Mouse (Mus musculus) CH12.LX (cell line): ENCODE data around the gene Crtc3. TPM values are rescaled to one million over a fixed set of nuclear protein-coding genes. Genes with fewer than 3 reads are reported as not detected.

Experiments
- DNase-seq: peaks from one replicate; pipeline ENCODE4 v3.0.0-alpha.2; 2013; ENCODE audit errors: extremely low read depth
- H3K27ac ChIP-seq: 2 replicates; pipeline ENCODE4 v1.5.1; 2012; ENCODE audit warnings: low read depth, mild to moderate bottlenecking, control low read depth, moderate library complexity; ENCODE audit not compliant: insufficient read depth
- H3K27me3 ChIP-seq: replicated peaks from 2 replicates; pipeline ENCODE3; 2012; ENCODE audit warnings: inconsistent platforms
- H3K36me3 ChIP-seq, 2 experiments: replicated peaks in 1 of 2; 2 replicates each; pipeline versions ENCODE3 to v1.6.1; 2012; ENCODE audit warnings: inconsistent platforms in 1 of 2, low read length in 1 of 2, mild to moderate bottlenecking in 1 of 2, mixed read lengths in 1 of 2, moderate library complexity in 1 of 2; ENCODE audit not compliant: control insufficient read depth in 1 of 2, insufficient read depth in 1 of 2
- H3K4me1 ChIP-seq, 2 experiments: 2 replicates each; pipeline ENCODE4 v1.6.1; 2012; ENCODE audit warnings: inconsistent platforms in 1 of 2, moderate library complexity in 1 of 2; ENCODE audit not compliant: insufficient read depth in 2 of 2, control insufficient read depth in 1 of 2
- H3K4me2 ChIP-seq: 2 replicates; pipeline ENCODE4 v1.6.1; 2012; ENCODE audit warnings: low read depth, mild to moderate bottlenecking, control low read depth; ENCODE audit not compliant: poor library complexity, insufficient read depth, severe bottlenecking
- H3K4me3 ChIP-seq, 3 experiments: fragments of 150-350 bp in 1 of 3; sonication (generic) in 1 of 3; replicated peaks in 1 of 3; 2 replicates each; pipeline versions ENCODE3 to v1.5.1; 2011 to 2012; ENCODE audit warnings: low read depth in 2 of 3, low read length in 2 of 3, mild to moderate bottlenecking in 2 of 3, moderate library complexity in 2 of 3, control low read depth in 1 of 3, improper control_type of control experiment in 1 of 3, inconsistent platforms in 1 of 3, mixed read lengths in 1 of 3; ENCODE audit not compliant: poor library complexity in 1 of 3
- H3K79me2 ChIP-seq: replicated peaks from 2 replicates; pipeline ENCODE4 v1.6.1; 2012; ENCODE audit warnings: mild to moderate bottlenecking, moderate library complexity; ENCODE audit not compliant: control insufficient read depth, poor library complexity, insufficient read depth, severe bottlenecking; ENCODE audit errors: extremely low read depth
- H3K9ac ChIP-seq: 2 replicates; pipeline ENCODE4 v1.6.1; 2012; ENCODE audit warnings: low read depth, mild to moderate bottlenecking, control low read depth, moderate library complexity; ENCODE audit not compliant: insufficient read depth
- H3K9me3 ChIP-seq: replicated peaks from 2 replicates; pipeline ENCODE3; 2012; ENCODE audit warnings: low read length, inconsistent platforms, mixed read lengths
- CHD1 ChIP-seq: IDR thresholded peaks from 2 replicates; pipeline ENCODE4 v1.6.1; 2012; ENCODE audit warnings: low read depth, low read length, improper control_type of control experiment, inconsistent platforms
- CTCF ChIP-seq, 2 experiments: IDR thresholded peaks in 1 of 2; conservative IDR thresholded peaks in 1 of 2; 2 replicates each; pipeline ENCODE4 v1.5.1; 2011 to 2012; ENCODE audit warnings: low read depth in 2 of 2, low read length in 2 of 2, improper control_type of control experiment in 1 of 2, inconsistent platforms in 1 of 2, mild to moderate bottlenecking in 1 of 2, moderate library complexity in 1 of 2
- E2F4 ChIP-seq: IDR thresholded peaks from 2 replicates; pipeline ENCODE4 v1.6.1; 2011; ENCODE audit warnings: low read depth, low read length, improper control_type of control experiment; ENCODE audit not compliant: insufficient replicate concordance
- ELF1 ChIP-seq: IDR thresholded peaks from 2 replicates; pipeline ENCODE4 v1.6.1; 2014; ENCODE audit warnings: low read depth, mild to moderate bottlenecking, inconsistent platforms, low read length, improper control_type of control experiment
- GABPA ChIP-seq: IDR thresholded peaks from 2 replicates; pipeline ENCODE4 v1.6.1; 2012; ENCODE audit warnings: low read depth, low read length, improper control_type of control experiment, inconsistent platforms; ENCODE audit not compliant: insufficient replicate concordance
- IRF4 ChIP-seq: IDR thresholded peaks from 2 replicates; pipeline ENCODE4 v1.6.1; 2014; ENCODE audit warnings: low read depth, mild to moderate bottlenecking, inconsistent platforms, low read length, improper control_type of control experiment
- MAFK ChIP-seq: IDR thresholded peaks from 2 replicates; pipeline ENCODE4 v1.6.1; 2011; ENCODE audit warnings: low read length, improper control_type of control experiment; ENCODE audit not compliant: insufficient replicate concordance
- MAZ ChIP-seq: IDR thresholded peaks from 2 replicates; pipeline ENCODE4 v1.6.1; 2012; ENCODE audit warnings: low read depth, mild to moderate bottlenecking, inconsistent platforms, low read length, improper control_type of control experiment, moderate library complexity
- MXI1 ChIP-seq: IDR thresholded peaks from 2 replicates; pipeline ENCODE4 v1.6.1; 2011; ENCODE audit warnings: mild to moderate bottlenecking, low read depth, low read length, improper control_type of control experiment
- MYC ChIP-seq: IDR thresholded peaks from 2 replicates; pipeline ENCODE4 v1.6.1; 2011; ENCODE audit warnings: low read depth, mild to moderate bottlenecking, improper control_type of control experiment, low read length
- NRF1 ChIP-seq: IDR thresholded peaks from 2 replicates; pipeline ENCODE4 v1.6.1; 2014; ENCODE audit warnings: low read depth, mild to moderate bottlenecking, inconsistent platforms, low read length, improper control_type of control experiment, moderate library complexity
- POLR2A ChIP-seq: IDR thresholded peaks from 2 replicates; pipeline ENCODE4 v1.6.1; 2011; ENCODE audit warnings: low read depth, mild to moderate bottlenecking, improper control_type of control experiment, low read length
- RAD21 ChIP-seq: IDR thresholded peaks from 2 replicates; pipeline ENCODE4 v1.6.1; 2011; ENCODE audit warnings: low read depth, mild to moderate bottlenecking, low read length, improper control_type of control experiment, moderate library complexity
- SIN3A ChIP-seq: IDR thresholded peaks from 2 replicates; pipeline ENCODE4 v1.6.1; 2012; ENCODE audit warnings: low read length, improper control_type of control experiment, inconsistent platforms
- SMC3 ChIP-seq: IDR thresholded peaks from 2 replicates; pipeline ENCODE4 v1.6.1; 2011; ENCODE audit warnings: low read depth, low read length, improper control_type of control experiment
- TCF12 ChIP-seq: IDR thresholded peaks from 2 replicates; pipeline ENCODE4 v1.6.1; 2014; ENCODE audit warnings: low read depth, mild to moderate bottlenecking, inconsistent platforms, low read length, improper control_type of control experiment
- UBTF ChIP-seq: IDR thresholded peaks from 2 replicates; pipeline ENCODE4 v1.6.1; 2012; ENCODE audit warnings: low read depth, mild to moderate bottlenecking, inconsistent platforms, low read length, improper control_type of control experiment, moderate library complexity
- USF1 ChIP-seq: IDR thresholded peaks from 2 replicates; pipeline ENCODE4 v1.6.1; 2014; ENCODE audit warnings: low read depth, mild to moderate bottlenecking, inconsistent platforms, low read length, improper control_type of control experiment
- USF2 ChIP-seq: conservative IDR thresholded peaks from 2 replicates; pipeline ENCODE4 v1.6.1; 2011; ENCODE audit warnings: low read depth, low read length, improper control_type of control experiment
- ZC3H11A ChIP-seq: IDR thresholded peaks from 2 replicates; pipeline ENCODE4 v1.6.1; 2012; ENCODE audit warnings: low read depth, mild to moderate bottlenecking, inconsistent platforms, low read length, improper control_type of control experiment
- ZMIZ1 ChIP-seq: IDR thresholded peaks from 2 replicates; pipeline ENCODE4 v1.6.1; 2012; ENCODE audit warnings: low read depth, mild to moderate bottlenecking, inconsistent platforms, low read length, improper control_type of control experiment
- dilution Hi-C: fragments of 300-500 bp; cut with MboI; formaldehyde crosslinking; loops from 2 replicates; pipeline ENCODE4 v1.14.3; 2020; ENCODE audit warnings: low sequenced_read_pairs; ENCODE audit not compliant: extremely low pct_unique_long_range_greater_than_20kb, extremely low pct_ligation_motif_present
- in situ Hi-C: fragments of 300-500 bp; cut with MboI; formaldehyde crosslinking; loops from 3 replicates; pipeline ENCODE4 v1.14.3; 2019; ENCODE audit warnings: low sequenced_read_pairs, low pct_ligation_motif_present, low pct_unique_long_range_greater_than_20kb, mixed read lengths
- polyA plus RNA-seq: library from polyadenylated mRNA; unstranded; fragments of >175 nt; gene quantifications from 2 replicates; pipeline ENCODE4 v1.2.1, GENCODE M21; 2012; ENCODE audit warnings: low read depth; ENCODE audit not compliant: insufficient read length
- total RNA-seq, 2 experiments: library from RNA; depleted of rRNA; stranded (reverse); fragments of 300-350 nt in 1 of 2; fragments of >200 nt in 1 of 2; gene quantifications; 2 replicates each; pipeline ENCODE4 v1.2.3; 2012 to 2014

The Crtc3 gene
- total and polyA plus RNA-seq, 3 experiments, result 1.2 to 9.1 (median 4.4) TPM

DNA sequence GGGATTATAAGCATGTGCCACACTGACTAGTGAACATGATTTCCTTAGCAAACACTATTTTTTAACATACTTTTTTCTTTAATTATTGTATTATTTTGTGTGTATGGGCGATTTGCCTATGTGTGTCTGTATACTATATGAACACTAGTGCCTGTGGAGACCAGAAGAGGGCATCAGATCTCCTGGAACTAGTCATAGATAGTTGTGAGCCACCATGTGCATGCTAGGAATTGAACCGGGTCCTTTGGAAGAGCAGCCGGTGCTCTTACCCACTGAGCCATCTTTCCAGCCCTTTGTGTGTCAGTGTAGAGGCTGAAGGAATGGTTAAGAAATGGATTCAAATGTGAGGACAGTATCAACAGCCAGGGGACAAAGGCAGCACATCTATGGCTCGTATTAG is 82.2 kb downstream of the Crtc3 start:
- in situ Hi-C loops, result no loop called here

GRCm38 (mm10) chr7:80605557-80605930 is 83.1 kb downstream of the Crtc3 start:
- H3K36me3 ChIP-seq, result peaks cover 2 to 67% of the 10 kb centered on the region in 2 experiments
- H3K9ac ChIP-seq, result no peak overlapping the region
- no peaks in the 10 kb centered on the region for H3K4me1 ChIP-seq
- no peak overlapping the region for H3K27ac ChIP-seq
- TF ChIP-seq POLR2A, result no peak
- no peak for TF ChIP-seq MYC
- TF ChIP-seq RAD21, result no peak
- TF ChIP-seq MAZ, result no peak
- TF ChIP-seq MXI1, result no peak
- TF ChIP-seq MAFK, result no peak
- TF ChIP-seq USF2, result no peak
- no peak for TF ChIP-seq CHD1
- no peak for TF ChIP-seq ZC3H11A
- TF ChIP-seq IRF4, result no peak
- no peak for TF ChIP-seq USF1
- TF ChIP-seq, all 38 proteins: peak for 0
- in situ Hi-C loops, result no loop called here
- Histone ChIP-seq H3K9me3 (no peaks in the 10 kb centered on the region), H3K4me2 (no peak overlapping the region), H3K4me3 (no peak overlapping the region), H3K79me2 (no peaks in the 10 kb centered on the region), H3K27me3 (no peaks in the 10 kb centered on the region)
- DNase-seq, result no peak
- dilution Hi-C loops, result no loop called here

More for the DNA sequence above, 82.2 kb downstream of the Crtc3 start:
- Histone ChIP-seq H3K4me3 (no peak overlapping the region), H3K9ac (no peak overlapping the region), H3K4me2 (no peak overlapping the region), H3K4me1 (no peaks in the 10 kb centered on the region), H3K27ac (no peak overlapping the region), H3K27me3 (no peaks in the 10 kb centered on the region), H3K79me2 (no peaks in the 10 kb centered on the region), H3K9me3 (no peaks in the 10 kb centered on the region), H3K36me3 (peaks cover 0 to 68% of the 10 kb centered on the region in 2 experiments)
- TF ChIP-seq ZMIZ1 (no peak), NRF1 (no peak), GABPA (no peak), USF2 (no peak), UBTF (no peak), SIN3A (no peak), RAD21 (peak; percentile 11), SMC3 (no peak), TCF12 (no peak), ELF1 (no peak), E2F4 (no peak), CTCF (conservative IDR thresholded peaks at IDR 0.05 in 1 of 2, IDR thresholded peaks at IDR 0.05 in 1 of 2; ENCODE audit: low read depth in 2 of 2, low read length in 2 of 2) (peak in 1 of 2 experiments; percentile 19; a peak in 2 of 4 replicates), ZC3H11A (no peak)
- DNase-seq, result no peak
- dilution Hi-C loops, result no loop called here
